Mouse (Mus musculus): Measurements from ENCODE around the gene Plekha6. TPM values are rescaled to one million over a fixed set of nuclear protein-coding genes. Genes with fewer than 3 reads are reported as not detected.
A peak's percentile ranks its signal among the peaks of the same experiment; 100 is the strongest.

Gene Plekha6
- total RNA-seq, 1 experiment = 3.5 TPM

DNA sequence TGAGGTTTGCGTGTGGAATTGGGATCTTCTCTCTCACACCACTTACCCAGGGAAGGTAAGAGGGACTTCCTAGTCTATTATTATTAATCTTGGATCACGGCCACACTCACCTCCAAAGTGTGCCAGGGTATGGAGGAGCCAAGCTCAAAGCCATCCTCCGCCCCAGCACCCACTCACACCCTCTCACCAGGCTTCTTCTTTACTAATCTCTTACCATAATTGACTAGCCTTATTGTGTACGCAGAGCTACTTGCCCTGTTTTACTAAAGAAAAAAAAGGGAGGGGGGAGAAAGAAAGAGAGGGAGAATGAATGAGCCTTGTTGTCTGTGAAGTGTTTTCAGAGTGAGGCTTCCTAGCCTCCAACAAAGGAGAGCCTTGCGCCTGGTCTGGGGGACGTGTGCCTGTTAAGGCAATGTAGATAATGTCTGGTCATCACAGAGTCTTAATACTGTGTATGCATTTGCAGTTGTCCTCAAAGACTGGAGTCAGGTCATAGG lies 164.3 kb downstream of the Plekha6 start:
- in situ Hi-C loops (cut with MboI; ENCODE audit: low sequenced_read_pairs in 2 of 2, unreplicated experiment in 2 of 2) = no loop called here
- H3K4me1 ChIP-seq (ENCODE audit: control insufficient read depth in 2 of 2, insufficient read depth in 2 of 2, low read length in 2 of 2, poor library complexity in 1 of 2) = peaks cover 2 to 5% of the 10 kb centered on the region in 2 experiments; a peak in 2 of 4 replicates
- DNase-seq (ENCODE audit: low read depth, low spot score) = no peak

GRCm38 (mm10) chr1:133328896-133329637 lies 165.1 kb downstream of the Plekha6 start:
- no peak overlapping the region for H3K27ac ChIP-seq (ENCODE audit: insufficient read depth, low read depth, low read length, poor library complexity, severe bottlenecking)
- no peaks in the 10 kb centered on the region for H3K9me3 ChIP-seq (ENCODE audit: control insufficient read depth, insufficient read depth, low read depth, low read length)

More for the DNA sequence above, 164.3 kb downstream of the Plekha6 start:
- no peak overlapping the region for H3K27ac ChIP-seq (ENCODE audit: insufficient read depth, low read depth, low read length, poor library complexity, severe bottlenecking)
- H3K9me3 ChIP-seq (ENCODE audit: control insufficient read depth, insufficient read depth, low read depth, low read length) = no peaks in the 10 kb centered on the region
- H3K9ac ChIP-seq (ENCODE audit: insufficient read depth, low read depth, low read length, poor library complexity, severe bottlenecking) = no peak overlapping the region
- no peaks in the 10 kb centered on the region for H3K36me3 ChIP-seq (ENCODE audit: control insufficient read depth, insufficient read depth, low read length, poor library complexity, severe bottlenecking)
- TF ChIP-seq MAFK (IDR thresholded peaks at IDR 0.05; ENCODE audit: insufficient read depth, low read depth, low read length) (no peak), ZC3H11A (IDR thresholded peaks at IDR 0.05; ENCODE audit: borderline replicate concordance, low read depth, low read length) (no peak), ZNF384 (IDR thresholded peaks at IDR 0.05; ENCODE audit: low read depth, low read length) (no peak), HCFC1 (IDR thresholded peaks at IDR 0.05; ENCODE audit: borderline replicate concordance, insufficient read depth, low read length) (no peak), CHD2 (IDR thresholded peaks at IDR 0.05; ENCODE audit: low read depth, low read length) (no peak)
- no peak overlapping the region for H3K4me3 ChIP-seq (ENCODE audit: insufficient read depth in 1 of 2, low read depth in 1 of 2, low read length in 2 of 2, poor library complexity in 1 of 2, severe bottlenecking in 1 of 2)

GRCm38 (mm10) chr1:133329638-133329964 lies 165.6 kb downstream of the Plekha6 start:
- H3K36me3 ChIP-seq (ENCODE audit: control insufficient read depth, insufficient read depth, low read length, poor library complexity, severe bottlenecking) = no peaks in the 10 kb centered on the region
- in situ Hi-C loops (cut with MboI; ENCODE audit: low sequenced_read_pairs in 2 of 2, unreplicated experiment in 2 of 2) = no loop called here
- peak overlapping the region; percentile 11 for H3K9ac ChIP-seq (ENCODE audit: insufficient read depth, low read depth, low read length, poor library complexity, severe bottlenecking)
- H3K9me3 ChIP-seq (ENCODE audit: control insufficient read depth, insufficient read depth, low read depth, low read length) = no peaks in the 10 kb centered on the region
- peak overlapping the region; percentile 41 to 56; a peak in 3 of 4 replicates for H3K4me3 ChIP-seq (ENCODE audit: insufficient read depth in 1 of 2, low read depth in 1 of 2, low read length in 2 of 2, poor library complexity in 1 of 2, severe bottlenecking in 1 of 2)
- H3K27ac ChIP-seq (ENCODE audit: insufficient read depth, low read depth, low read length, poor library complexity, severe bottlenecking) = no peak overlapping the region
- TF ChIP-seq MAFK (IDR thresholded peaks at IDR 0.05; ENCODE audit: insufficient read depth, low read depth, low read length) = no peak
- no peak for TF ChIP-seq CHD2 (IDR thresholded peaks at IDR 0.05; ENCODE audit: low read depth, low read length)
- TF ChIP-seq ZNF384 (IDR thresholded peaks at IDR 0.05; ENCODE audit: low read depth, low read length) = no peak
- peaks cover 2 to 5% of the 10 kb centered on the region in 2 experiments; a peak in 2 of 4 replicates for H3K4me1 ChIP-seq (ENCODE audit: control insufficient read depth in 2 of 2, insufficient read depth in 2 of 2, low read length in 2 of 2, poor library complexity in 1 of 2)
- DNase-seq (ENCODE audit: low read depth, low spot score) = no peak

More at GRCm38 (mm10) chr1:133328896-133329637, 165.1 kb downstream of the Plekha6 start:
- no peak for TF ChIP-seq ZNF384 (IDR thresholded peaks at IDR 0.05; ENCODE audit: low read depth, low read length)
- no peak for TF ChIP-seq ZC3H11A (IDR thresholded peaks at IDR 0.05; ENCODE audit: borderline replicate concordance, low read depth, low read length)
- no peak for TF ChIP-seq CHD2 (IDR thresholded peaks at IDR 0.05; ENCODE audit: low read depth, low read length)
- TF ChIP-seq MAFK (IDR thresholded peaks at IDR 0.05; ENCODE audit: insufficient read depth, low read depth, low read length) = no peak
- no peak for TF ChIP-seq HCFC1 (IDR thresholded peaks at IDR 0.05; ENCODE audit: borderline replicate concordance, insufficient read depth, low read length)
- no peaks in the 10 kb centered on the region for H3K36me3 ChIP-seq (ENCODE audit: control insufficient read depth, insufficient read depth, low read length, poor library complexity, severe bottlenecking)
- H3K9ac ChIP-seq (ENCODE audit: insufficient read depth, low read depth, low read length, poor library complexity, severe bottlenecking) = peak overlapping the region; percentile 11
- in situ Hi-C loops (cut with MboI; ENCODE audit: low sequenced_read_pairs in 2 of 2, unreplicated experiment in 2 of 2) = no loop called here
- H3K4me1 ChIP-seq (ENCODE audit: control insufficient read depth in 2 of 2, insufficient read depth in 2 of 2, low read length in 2 of 2, poor library complexity in 1 of 2) = peaks cover 2 to 5% of the 10 kb centered on the region in 2 experiments; a peak in 2 of 4 replicates
- DNase-seq (ENCODE audit: low read depth, low spot score) = no peak
- peak overlapping the region; percentile 41 to 56; a peak in 3 of 4 replicates for H3K4me3 ChIP-seq (ENCODE audit: insufficient read depth in 1 of 2, low read depth in 1 of 2, low read length in 2 of 2, poor library complexity in 1 of 2, severe bottlenecking in 1 of 2)

DNA sequence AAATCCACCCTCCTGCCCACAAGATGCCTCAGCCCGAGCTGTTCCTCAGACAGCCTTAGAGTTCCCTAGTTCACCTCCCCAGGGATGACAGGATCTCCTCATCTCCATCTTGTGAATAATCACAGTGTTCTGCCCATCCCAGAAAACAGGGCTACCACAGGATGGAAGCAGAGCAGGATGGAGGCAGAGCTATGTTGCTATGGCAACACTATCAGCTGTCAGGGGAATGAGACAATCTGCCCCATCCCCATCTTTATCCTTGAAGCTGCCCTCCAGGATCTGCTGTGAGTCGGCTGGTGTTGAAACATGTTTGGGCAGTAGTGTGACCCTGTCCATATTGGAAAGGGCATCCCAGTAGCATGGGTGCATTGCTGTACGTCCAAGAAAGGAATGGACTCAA lies 167.1 kb downstream of the Plekha6 start:
- TF ChIP-seq MAFK (IDR thresholded peaks at IDR 0.05; ENCODE audit: insufficient read depth, low read depth, low read length) (no peak), ZNF384 (IDR thresholded peaks at IDR 0.05; ENCODE audit: low read depth, low read length) (no peak), HCFC1 (IDR thresholded peaks at IDR 0.05; ENCODE audit: borderline replicate concordance, insufficient read depth, low read length) (no peak), ZC3H11A (IDR thresholded peaks at IDR 0.05; ENCODE audit: borderline replicate concordance, low read depth, low read length) (no peak), CHD2 (IDR thresholded peaks at IDR 0.05; ENCODE audit: low read depth, low read length) (no peak)
- Histone ChIP-seq H3K27ac (ENCODE audit: insufficient read depth, low read depth, low read length, poor library complexity, severe bottlenecking) (no peak overlapping the region), H3K36me3 (ENCODE audit: control insufficient read depth, insufficient read depth, low read length, poor library complexity, severe bottlenecking) (no peaks in the 10 kb centered on the region), H3K4me3 (ENCODE audit: insufficient read depth in 1 of 2, low read depth in 1 of 2, low read length in 2 of 2, poor library complexity in 1 of 2, severe bottlenecking in 1 of 2) (no peak overlapping the region), H3K4me1 (ENCODE audit: control insufficient read depth in 2 of 2, insufficient read depth in 2 of 2, low read length in 2 of 2, poor library complexity in 1 of 2) (peaks cover 0 to under 1% of the 10 kb centered on the region in 2 experiments; a peak in 1 of 4 replicates), H3K9ac (ENCODE audit: insufficient read depth, low read depth, low read length, poor library complexity, severe bottlenecking) (no peak overlapping the region), H3K9me3 (ENCODE audit: control insufficient read depth, insufficient read depth, low read depth, low read length) (no peaks in the 10 kb centered on the region)
- in situ Hi-C loops (cut with MboI; ENCODE audit: low sequenced_read_pairs in 2 of 2, unreplicated experiment in 2 of 2) = no loop called here
- DNase-seq (ENCODE audit: low read depth, low spot score) = no peak

All from ES-E14 (cell line).